7 mouse cellular contexts compared by ENCODE assay signal in the genomic region with DNA sequence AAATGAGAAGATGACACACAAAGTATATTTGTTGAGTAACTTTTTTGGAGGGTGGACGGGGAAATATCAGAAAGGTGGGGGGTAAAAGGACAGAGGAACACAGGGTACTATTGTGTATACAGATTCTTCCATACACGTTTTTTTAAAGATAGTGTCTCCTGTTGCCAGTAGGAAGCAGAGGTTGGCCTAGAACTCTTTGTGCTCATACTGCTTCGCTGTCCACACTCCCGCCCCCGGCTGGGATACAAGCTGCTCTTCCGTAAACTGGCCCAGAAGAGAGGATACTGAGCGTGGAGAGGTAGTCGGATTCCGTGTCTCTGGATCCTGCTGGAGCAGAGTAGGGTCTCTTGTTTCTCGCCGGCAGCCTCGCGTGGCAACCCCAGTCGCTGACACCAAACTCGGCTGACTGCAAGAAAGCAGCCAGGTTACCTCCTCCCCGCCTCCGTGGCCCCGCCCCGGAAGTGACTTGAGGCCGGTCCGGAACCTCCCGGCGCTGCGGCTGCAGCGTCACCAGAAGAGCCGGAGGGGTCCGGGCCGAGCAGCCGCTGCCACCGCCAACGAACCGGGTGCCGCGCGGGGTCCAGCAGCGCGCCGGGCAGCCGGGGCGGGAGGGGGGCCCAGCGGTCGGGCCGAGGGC. TPM values are rescaled to one million over a fixed set of nuclear protein-coding genes. Genes with fewer than 3 reads are reported as not detected.
A peak's percentile ranks its signal among the peaks of the same experiment; 100 is the strongest.
DNase-seq lines count a peak whose midpoint lies in the region; ATAC-seq lines count a peak whose summit lies in the region.

TSS of gene Psme4 (plus strand) at position 460 of the 637 bp plus-strand sequence.

- peak; percentile 99 for DNase-seq in adrenal gland, postnatal 14 days
- peak; percentile 96 for DNase-seq in embryonic facial prominence, embryonic 11.5 days (ENCODE audit: low spot score)
- peak; percentile 100 for DNase-seq in heart, adult 11 months
- DNase-seq in kidney, adult 18-20 months, result peak; percentile 96
- peak; percentile 97 for DNase-seq in limb, embryonic 11.5 days (ENCODE audit: low spot score)
- peak; percentile 97 for DNase-seq in midbrain, embryonic 14.5 days
- DNase-seq in spleen, adult 18-20 months, result peak; percentile 87 to 95

- peak within 1 kb of the TSS; percentile 95 for H3K9ac ChIP-seq in embryonic facial prominence, embryonic 11.5 days (replicated peaks; ENCODE audit: low read length)
- peak within 1 kb of the TSS; percentile 95 for H3K9ac ChIP-seq in limb, embryonic 11.5 days (ENCODE audit: low read length)
- peak within 1 kb of the TSS; percentile 97 for H3K9ac ChIP-seq in midbrain, embryonic 14.5 days (replicated peaks; ENCODE audit: low read length)

- H3K4me3 ChIP-seq in embryonic facial prominence, embryonic 11.5 days (ENCODE audit: low read depth, low read length), result peak within 1 kb of the TSS; percentile 98
- H3K4me3 ChIP-seq in limb, embryonic 11.5 days (ENCODE audit: low read depth, low read length), result peak within 1 kb of the TSS; percentile 95
- peak within 1 kb of the TSS; percentile 75 for H3K4me3 ChIP-seq in midbrain, embryonic 14.5 days (replicated peaks; ENCODE audit: low read depth, low read length)

- H3K4me1 ChIP-seq in embryonic facial prominence, embryonic 11.5 days (ENCODE audit: control insufficient read depth, insufficient read depth, low read length), result no peaks in the 10 kb centered on the region
- H3K4me1 ChIP-seq in limb, embryonic 11.5 days (ENCODE audit: control insufficient read depth, insufficient read depth, low read length), result peaks cover 3% of the 10 kb centered on the region; the same call in 1 of the 2 replicates
- H3K4me1 ChIP-seq in midbrain, embryonic 14.5 days (ENCODE audit: control insufficient read depth, insufficient read depth, low read length), result peaks cover 17% of the 10 kb centered on the region

- no peaks in the 10 kb centered on the region for H3K36me3 ChIP-seq in embryonic facial prominence, embryonic 11.5 days (replicated peaks; ENCODE audit: control insufficient read depth, insufficient read depth, low read depth, low read length)
- H3K36me3 ChIP-seq in limb, embryonic 11.5 days (ENCODE audit: control insufficient read depth, insufficient read depth, low read length), result no peaks in the 10 kb centered on the region
- H3K36me3 ChIP-seq in midbrain, embryonic 14.5 days (ENCODE audit: control insufficient read depth, insufficient read depth, low read length), result no peaks in the 10 kb centered on the region

- 1% methylated on average over 27 of the region's 43 CpGs for WGBS in embryonic facial prominence, embryonic 11.5 days
- under 1% methylated on average over 33 of the region's 43 CpGs for WGBS in limb, embryonic 11.5 days
- 1% methylated on average over 43 of the region's 43 CpGs for WGBS in midbrain, embryonic 14.5 days

- H3K27me3 ChIP-seq in embryonic facial prominence, embryonic 11.5 days (ENCODE audit: control insufficient read depth, insufficient read depth, low read length), result no peaks in the 10 kb centered on the region
- no peaks in the 10 kb centered on the region for H3K27me3 ChIP-seq in limb, embryonic 11.5 days (ENCODE audit: control insufficient read depth, insufficient read depth, low read length)
- no peaks in the 10 kb centered on the region for H3K27me3 ChIP-seq in midbrain, embryonic 14.5 days (ENCODE audit: control insufficient read depth, insufficient read depth, low read length)

- ATAC-seq in embryonic facial prominence, embryonic 11.5 days (replicated peaks; ENCODE audit: insufficient number of reproducible peaks, low FRiP score, low TSS enrichment, low read depth), result peak; percentile 98
- ATAC-seq in limb, embryonic 11.5 days (ENCODE audit: insufficient number of reproducible peaks, low FRiP score, low TSS enrichment, low read depth), result peak; percentile 95
- ATAC-seq in midbrain, embryonic 14.5 days (ENCODE audit: low FRiP score, low TSS enrichment), result peak; percentile 97

- H3K27ac ChIP-seq in embryonic facial prominence, embryonic 11.5 days (replicated peaks; ENCODE audit: low read depth, low read length), result peak within 1 kb of the TSS; percentile 85
- peak within 1 kb of the TSS; percentile 58 for H3K27ac ChIP-seq in limb, embryonic 11.5 days (replicated peaks; ENCODE audit: low read depth, low read length)
- H3K27ac ChIP-seq in midbrain, embryonic 14.5 days (replicated peaks; ENCODE audit: low read depth, low read length), result peak within 1 kb of the TSS; percentile 96

- peak within 1 kb of the TSS; percentile 64 for H3K4me2 ChIP-seq in embryonic facial prominence, embryonic 11.5 days (ENCODE audit: low read depth, low read length)
- H3K4me2 ChIP-seq in limb, embryonic 11.5 days (ENCODE audit: low read depth, severe bottlenecking), result peak within 1 kb of the TSS; percentile 58
- H3K4me2 ChIP-seq in midbrain, embryonic 14.5 days (ENCODE audit: low read length), result peak within 1 kb of the TSS; percentile 62

- H3K9me3 ChIP-seq in embryonic facial prominence, embryonic 11.5 days (replicated peaks; ENCODE audit: control insufficient read depth, low read length), result no peaks in the 10 kb centered on the region
- no peaks in the 10 kb centered on the region for H3K9me3 ChIP-seq in limb, embryonic 11.5 days (ENCODE audit: control insufficient read depth, low read length)
- no peaks in the 10 kb centered on the region for H3K9me3 ChIP-seq in midbrain, embryonic 14.5 days (ENCODE audit: control insufficient read depth, low read length)

RNA-seq across cellular contexts. Expression of gene Psme4, which starts in this region (rescaled TPM):
- 69.0 and 70.3 TPM in 2 replicates for total RNA-seq in adrenal gland, postnatal 14 days (2021)
- polyA plus RNA-seq in embryonic facial prominence, embryonic 11.5 days (2014; fragmentation: Nextera tagmentation; extraction: Ambion mirVana), result 33.8 and 35.3 TPM in 2 replicates
- 36.5 and 36.9 TPM in 2 replicates for polyA plus RNA-seq in limb, embryonic 11.5 days (2014; fragmentation: Nextera tagmentation; extraction: Ambion mirVana)
- 28.8 and 30.9 TPM in 2 replicates for polyA plus RNA-seq in midbrain, embryonic 14.5 days (2014; fragmentation: Nextera tagmentation; extraction: Ambion mirVana)

Comparison
In these comparisons a context has a peak if more than half of its experiments do, and no peak if none do; other contexts are left out.
1. Peak in every context shown above with its lines: DNase-seq, ATAC-seq, H3K4me3 ChIP-seq and H3K27ac ChIP-seq.